Comparison of ENCODE assay signal across 9 mouse cellular contexts in genomic region chr7:19506326-19506725, GRCm38 (mm10). TPM values are rescaled to one million over a fixed set of nuclear protein-coding genes. Genes with fewer than 3 reads are reported as not detected.
A peak's percentile ranks its signal among the peaks of the same experiment; 100 is the strongest.
DNase-seq lines count a peak whose midpoint lies in the region; ATAC-seq and TF ChIP-seq lines count a peak whose summit lies in the region.
"Had no signal": no experiment of that assay in that cellular context is flagged by ENCODE, and none has a peak within 500 bp of the region (broad histone marks: within the 10 kb centered on the region; RNA-seq: fewer than 3 reads in every experiment).

No protein-coding gene starts in this region.

- TF ChIP-seq CTCF in midbrain, postnatal 0 days (IDR thresholded peaks at IDR 0.05) = peak; percentile 48

- no peak for ATAC-seq in intestine, embryonic 14.5 days (replicated peaks; ENCODE audit: low FRiP score, low TSS enrichment, low read depth)
- no peak for ATAC-seq in intestine, embryonic 16.5 days
- no peak for ATAC-seq in hindbrain, embryonic 14.5 days (ENCODE audit: low FRiP score)
- no peak for ATAC-seq in midbrain, postnatal 0 days (ENCODE audit: low FRiP score)
- no peak for ATAC-seq in activated CD4-positive, CD25-positive, alpha-beta regulatory T cell, adult 4 months

- H3K9me3 ChIP-seq in intestine, embryonic 14.5 days (ENCODE audit: control insufficient read depth, low read length) = no peaks in the 10 kb centered on the region
- H3K9me3 ChIP-seq in intestine, embryonic 16.5 days (ENCODE audit: control insufficient read depth, low read length) = no peaks in the 10 kb centered on the region
- no peaks in the 10 kb centered on the region for H3K9me3 ChIP-seq in hindbrain, embryonic 14.5 days (ENCODE audit: control insufficient read depth, low read length)
- no peaks in the 10 kb centered on the region for H3K9me3 ChIP-seq in midbrain, postnatal 0 days (ENCODE audit: low read length)
- H3K9me3 ChIP-seq: megakaryocyte, embryonic 14.5 days had no signal

- WGBS in intestine, embryonic 14.5 days = 43% methylated on average over 6 of the region's 6 CpGs
- 48% methylated on average over 6 of the region's 6 CpGs for WGBS in intestine, embryonic 16.5 days
- WGBS in hindbrain, embryonic 14.5 days = 21% methylated on average over 6 of the region's 6 CpGs
- 18% methylated on average over 6 of the region's 6 CpGs for WGBS in midbrain, postnatal 0 days

- H3K9ac ChIP-seq in intestine, embryonic 14.5 days (ENCODE audit: low read length) = no peak overlapping the region
- H3K9ac ChIP-seq in intestine, embryonic 16.5 days (ENCODE audit: low read depth, low read length) = no peak overlapping the region
- H3K9ac ChIP-seq in hindbrain, embryonic 14.5 days = no peak overlapping the region
- no peak overlapping the region; the same call in 1 of the 2 replicates for H3K9ac ChIP-seq in midbrain, postnatal 0 days (replicated peaks; ENCODE audit: low read length, poor library complexity, severe bottlenecking)

- H3K27ac ChIP-seq in intestine, embryonic 14.5 days (ENCODE audit: low read depth) = no peak overlapping the region
- H3K27ac ChIP-seq in intestine, embryonic 16.5 days (ENCODE audit: low read length) = no peak overlapping the region
- no peak overlapping the region for H3K27ac ChIP-seq in hindbrain, embryonic 14.5 days
- 0 out of 2 replicates have a peak overlapping the region, but pooled peaks have one; percentile 78 for H3K27ac ChIP-seq in midbrain, postnatal 0 days (ENCODE audit: low read depth, low read length)

- DNase-seq in intestine, embryonic 14.5 days (ENCODE audit: low spot score) = no peak
- peak; percentile 11 for DNase-seq in adipocyte (ENCODE audit: low spot score)
- no peak for DNase-seq in hindbrain, embryonic 14.5 days (ENCODE audit: low spot score)
- no peak for DNase-seq in midbrain, postnatal 0 days (ENCODE audit: low spot score)
- no peak for DNase-seq in thymus, postnatal 25 days
- no peak for DNase-seq in layer of hippocampus, adult 18-20 months (ENCODE audit: low spot score in 2 of 2)

- H3K4me2 ChIP-seq in intestine, embryonic 14.5 days (ENCODE audit: low read length) = no peak overlapping the region
- H3K4me2 ChIP-seq in intestine, embryonic 16.5 days (ENCODE audit: low read depth, low read length) = no peak overlapping the region
- H3K4me2 ChIP-seq in hindbrain, embryonic 14.5 days (replicated peaks) = peak overlapping the region; percentile 97
- H3K4me2 ChIP-seq in midbrain, postnatal 0 days (ENCODE audit: low read depth, low read length, poor library complexity, severe bottlenecking) = peak overlapping the region; percentile 93

- H3K36me3 ChIP-seq in intestine, embryonic 14.5 days (ENCODE audit: control insufficient read depth, insufficient read depth, low read length) = no peaks in the 10 kb centered on the region
- no peaks in the 10 kb centered on the region for H3K36me3 ChIP-seq in intestine, embryonic 16.5 days (ENCODE audit: control insufficient read depth, insufficient read depth, low read length)
- H3K36me3 ChIP-seq in hindbrain, embryonic 14.5 days (replicated peaks; ENCODE audit: control insufficient read depth, insufficient read depth) = no peaks in the 10 kb centered on the region
- no peaks in the 10 kb centered on the region for H3K36me3 ChIP-seq in midbrain, postnatal 0 days (ENCODE audit: insufficient read depth, low read length)

- H3K4me3 ChIP-seq in intestine, embryonic 14.5 days (ENCODE audit: low read depth, low read length) = peak overlapping the region; percentile 90; the same call in 1 of the 2 replicates
- H3K4me3 ChIP-seq in intestine, embryonic 16.5 days (ENCODE audit: low read length) = no peak overlapping the region
- H3K4me3 ChIP-seq in hindbrain, embryonic 14.5 days (replicated peaks; ENCODE audit: low read length) = peak overlapping the region; percentile 65
- H3K4me3 ChIP-seq in midbrain, postnatal 0 days (ENCODE audit: low read depth, low read length) = peak overlapping the region; percentile 53

- H3K27me3 ChIP-seq in intestine, embryonic 14.5 days (replicated peaks; ENCODE audit: control insufficient read depth, insufficient read depth, low read length) = no peaks in the 10 kb centered on the region
- H3K27me3 ChIP-seq in intestine, embryonic 16.5 days (replicated peaks; ENCODE audit: control insufficient read depth, insufficient read depth, low read length) = no peaks in the 10 kb centered on the region
- no peaks in the 10 kb centered on the region for H3K27me3 ChIP-seq in hindbrain, embryonic 14.5 days (ENCODE audit: control insufficient read depth, insufficient read depth, low read length)
- no peaks in the 10 kb centered on the region for H3K27me3 ChIP-seq in midbrain, postnatal 0 days (ENCODE audit: insufficient read depth, low read length)
- H3K27me3 ChIP-seq: megakaryocyte, embryonic 14.5 days had no signal

- H3K4me1 ChIP-seq in intestine, embryonic 14.5 days (replicated peaks; ENCODE audit: control insufficient read depth, insufficient read depth, low read length) = peaks cover 12% of the 10 kb centered on the region
- H3K4me1 ChIP-seq in intestine, embryonic 16.5 days (ENCODE audit: control insufficient read depth, insufficient read depth, low read length) = peaks cover 17% of the 10 kb centered on the region
- peaks cover 17% of the 10 kb centered on the region for H3K4me1 ChIP-seq in hindbrain, embryonic 14.5 days (replicated peaks; ENCODE audit: control insufficient read depth, insufficient read depth, low read length)
- peaks cover 3% of the 10 kb centered on the region; the same call in 1 of the 2 replicates for H3K4me1 ChIP-seq in midbrain, postnatal 0 days (ENCODE audit: insufficient read depth, low read length)

RNA-seq across cellular contexts. Expression of gene Bloc1s3, which starts 1.8 kb away (rescaled TPM):
- 0.93 and 1.2 TPM in 2 replicates for polyA plus RNA-seq in intestine, embryonic 14.5 days (2014; fragmentation: Nextera tagmentation; extraction: Ambion mirVana)
- polyA plus RNA-seq in intestine, embryonic 16.5 days (2015; fragmentation: Nextera tagmentation; extraction: Ambion mirVana) = 1.4 and 2.0 TPM in 2 replicates
- 2.6 and 3.6 TPM in 2 replicates for polyA plus RNA-seq in hindbrain, embryonic 14.5 days (2014; fragmentation: Nextera tagmentation; extraction: Ambion mirVana)
- 17.8 and 21.4 TPM in 2 replicates for total RNA-seq in midbrain, postnatal 0 days (2014; rRNA removed)
- 3.9 and 4.2 TPM in 2 replicates for polyA plus RNA-seq in midbrain, postnatal 0 days (2015; fragmentation: Nextera tagmentation; extraction: Ambion mirVana)
- 1 to 10 TPM; 6.1 to 6.3 TPM for total RNA-seq in layer of hippocampus, adult 18-20 months (2021)
- under 1 TPM; 0.90 to 0.91 TPM for polyA plus RNA-seq in activated CD4-positive, CD25-positive, alpha-beta regulatory T cell, adult 4 months (2017; shearing (Covaris generic))

RNA-seq across cellular contexts. Expression of gene Trappc6a, which starts 1.9 kb away (rescaled TPM):
- polyA plus RNA-seq in intestine, embryonic 14.5 days (2014; fragmentation: Nextera tagmentation; extraction: Ambion mirVana) = 113 TPM in 2 replicates
- 147 and 159 TPM in 2 replicates for polyA plus RNA-seq in intestine, embryonic 16.5 days (2015; fragmentation: Nextera tagmentation; extraction: Ambion mirVana)
- polyA plus RNA-seq in hindbrain, embryonic 14.5 days (2014; fragmentation: Nextera tagmentation; extraction: Ambion mirVana) = 34.2 and 38.8 TPM in 2 replicates
- total RNA-seq in midbrain, postnatal 0 days (2014; rRNA removed) = 14.9 and 23.9 TPM in 2 replicates
- 32.2 and 32.6 TPM in 2 replicates for polyA plus RNA-seq in midbrain, postnatal 0 days (2015; fragmentation: Nextera tagmentation; extraction: Ambion mirVana)
- total RNA-seq in layer of hippocampus, adult 18-20 months (2021) = 10 to 100 TPM; 20.7 to 21.5 TPM
- 10 to 100 TPM; 38.7 to 44.6 TPM for polyA plus RNA-seq in activated CD4-positive, CD25-positive, alpha-beta regulatory T cell, adult 4 months (2017; shearing (Covaris generic))

RNA-seq across cellular contexts. Expression of gene Nkpd1, which starts 11.3 kb away (rescaled TPM):
- polyA plus RNA-seq in intestine, embryonic 14.5 days (2014; fragmentation: Nextera tagmentation; extraction: Ambion mirVana) = 0.09 and 0.27 TPM in 2 replicates
- polyA plus RNA-seq in intestine, embryonic 16.5 days (2015; fragmentation: Nextera tagmentation; extraction: Ambion mirVana) = 0.06 and 0.07 TPM in 2 replicates
- 0.98 and 1.1 TPM in 2 replicates for polyA plus RNA-seq in hindbrain, embryonic 14.5 days (2014; fragmentation: Nextera tagmentation; extraction: Ambion mirVana)
- total RNA-seq in midbrain, postnatal 0 days (2014; rRNA removed) = 2.3 TPM in 2 replicates
- polyA plus RNA-seq in midbrain, postnatal 0 days (2015; fragmentation: Nextera tagmentation; extraction: Ambion mirVana) = 1.6 and 1.8 TPM in 2 replicates
- total RNA-seq in layer of hippocampus, adult 18-20 months (2021) = under 1 TPM; 0.56 to 0.57 TPM
- polyA plus RNA-seq in activated CD4-positive, CD25-positive, alpha-beta regulatory T cell, adult 4 months (2017; shearing (Covaris generic)) = not detected

RNA-seq across cellular contexts. Expression of gene Exoc3l2, which starts 43.2 kb away (rescaled TPM):
- polyA plus RNA-seq in intestine, embryonic 14.5 days (2014; fragmentation: Nextera tagmentation; extraction: Ambion mirVana) = 0.76 and 0.90 TPM in 2 replicates
- 0.27 and 0.46 TPM in 2 replicates for polyA plus RNA-seq in intestine, embryonic 16.5 days (2015; fragmentation: Nextera tagmentation; extraction: Ambion mirVana)
- 0.79 and 0.87 TPM in 2 replicates for polyA plus RNA-seq in hindbrain, embryonic 14.5 days (2014; fragmentation: Nextera tagmentation; extraction: Ambion mirVana)
- 0.28 and 0.49 TPM in 2 replicates for total RNA-seq in midbrain, postnatal 0 days (2014; rRNA removed)
- polyA plus RNA-seq in midbrain, postnatal 0 days (2015; fragmentation: Nextera tagmentation; extraction: Ambion mirVana) = 1.5 and 1.6 TPM in 2 replicates
- under 1 TPM; 0.38 to 0.59 TPM for total RNA-seq in layer of hippocampus, adult 18-20 months (2021)
- polyA plus RNA-seq in activated CD4-positive, CD25-positive, alpha-beta regulatory T cell, adult 4 months (2017; shearing (Covaris generic)) = not detected

RNA-seq across cellular contexts. Expression of gene Mark4, which starts 47.7 kb away (rescaled TPM):
- 7.5 and 8.5 TPM in 2 replicates for polyA plus RNA-seq in intestine, embryonic 14.5 days (2014; fragmentation: Nextera tagmentation; extraction: Ambion mirVana)
- 3.7 and 4.4 TPM in 2 replicates for polyA plus RNA-seq in intestine, embryonic 16.5 days (2015; fragmentation: Nextera tagmentation; extraction: Ambion mirVana)
- polyA plus RNA-seq in hindbrain, embryonic 14.5 days (2014; fragmentation: Nextera tagmentation; extraction: Ambion mirVana) = 19.2 and 20.4 TPM in 2 replicates
- 58.1 and 68.9 TPM in 2 replicates for total RNA-seq in midbrain, postnatal 0 days (2014; rRNA removed)
- 16.2 and 17.0 TPM in 2 replicates for polyA plus RNA-seq in midbrain, postnatal 0 days (2015; fragmentation: Nextera tagmentation; extraction: Ambion mirVana)
- total RNA-seq in layer of hippocampus, adult 18-20 months (2021) = 10 to 100 TPM; 88.3 to 92.0 TPM
- 1 to 10 TPM; 1.2 to 2.7 TPM for polyA plus RNA-seq in activated CD4-positive, CD25-positive, alpha-beta regulatory T cell, adult 4 months (2017; shearing (Covaris generic))

Comparison
In these comparisons a context has a peak if more than half of its experiments do, and no peak if none do; other contexts are left out.
1. H3K4me2 ChIP-seq: peak in hindbrain, embryonic 14.5 days (single experiment) and midbrain, postnatal 0 days (single experiment); none in intestine, embryonic 14.5 days (single experiment) and intestine, embryonic 16.5 days (single experiment).